Mouse (Mus musculus) left cerebral cortex, postnatal 4 days (tissue): ENCODE results near the gene Cysrt1. TPM values are rescaled to one million over a fixed set of nuclear protein-coding genes. Genes with fewer than 3 reads are reported as not detected.
A peak's percentile ranks its signal among the peaks of the same experiment; 100 is the strongest.

ENCODE experiments used
- DNase-seq: peaks from one replicate; pipeline ENCODE4 v3.0.0-alpha.2; 2022
- intact Hi-C: fragments of 180-260 bp; cut with DNase I; formaldehyde crosslinking; loops from one replicate; pipeline ENCODE4 v1.15.1; 2025
- total RNA-seq, 2 experiments: library from RNA; stranded (reverse); gene quantifications; 2 replicates each; pipeline ENCODE4 v1.2.3; 2021

The Cysrt1 gene
- total RNA-seq: not detected

GRCm38 (mm10) chr2:25242101-25242506 is at the start of gene Cysrt1, which contains the start of gene Rnf208:
Gene Cysrt1 (minus strand): TSS chr2:25242452.
Gene Rnf208 (plus strand): TSS chr2:25242255.
- intact Hi-C loops: no loop called here
- DNase-seq: no peak

GRCm38 (mm10) chr2:25291184-25292053 is 49.2 kb upstream of the Cysrt1 start:
- intact Hi-C loops: no loop called here
- no peak for DNase-seq

GRCm38 (mm10) chr2:25290816-25291130 is 48.5 kb upstream of the Cysrt1 start:
- intact Hi-C loops: no loop called here
- peak; percentile 59 for DNase-seq

DNA sequence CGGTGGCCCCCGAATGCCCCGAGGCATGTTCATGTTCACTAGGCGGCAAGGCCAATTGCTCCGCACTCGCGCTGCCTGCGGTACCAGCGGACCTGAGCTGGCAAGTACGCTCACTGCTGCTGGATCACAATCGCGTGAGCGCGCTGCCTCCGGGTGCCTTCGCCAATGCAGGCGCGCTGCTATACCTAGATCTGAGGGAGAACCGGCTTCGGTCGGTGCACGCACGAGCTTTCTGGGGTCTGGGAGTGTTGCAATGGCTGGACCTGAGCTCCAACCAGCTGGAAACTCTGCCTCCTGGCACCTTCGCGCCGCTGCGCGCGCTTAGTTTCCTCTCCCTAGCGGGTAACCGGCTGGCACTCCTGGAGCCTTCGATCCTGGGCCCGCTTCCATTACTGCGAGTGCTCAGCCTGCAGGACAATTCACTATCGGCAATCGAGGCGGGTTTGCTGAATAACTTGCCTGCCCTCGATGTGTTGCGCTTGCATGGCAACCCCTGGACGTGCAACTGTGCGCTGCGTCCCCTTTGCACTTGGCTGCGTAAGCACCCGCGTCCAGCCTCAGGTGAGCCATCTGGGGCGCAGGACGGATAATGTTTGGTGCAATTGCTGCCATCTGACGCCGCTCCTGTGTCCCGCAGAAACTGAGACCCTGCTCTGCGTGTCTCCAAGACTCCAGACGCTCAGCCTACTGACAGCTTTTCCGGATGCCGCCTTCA is 48.0 kb upstream of the Cysrt1 start:
- DNase-seq: peak; percentile 55
- intact Hi-C loops: no loop called here

DNA sequence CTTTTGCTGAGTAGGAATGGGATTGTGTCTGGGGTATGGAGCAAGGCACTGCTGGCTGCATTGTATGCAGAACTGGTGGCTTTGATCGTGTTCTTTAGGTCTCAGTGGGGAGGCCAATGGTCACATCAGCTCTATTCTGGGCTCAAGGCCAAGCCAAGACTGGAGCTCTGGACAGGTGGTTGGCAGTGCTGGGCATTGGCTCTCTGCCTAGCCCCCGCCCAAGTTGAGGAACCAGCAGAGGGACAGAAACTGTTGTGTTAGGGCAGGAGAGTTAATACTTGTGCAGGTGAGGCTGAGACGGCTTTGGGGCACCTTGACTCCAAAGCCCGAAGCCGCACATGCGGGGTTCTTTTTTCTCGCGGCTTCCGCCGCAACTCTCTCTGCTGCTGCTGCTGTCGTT is 47.4 kb upstream of the Cysrt1 start, which contains the start of gene Lrrc26:
TSS of gene Lrrc26 (plus strand) at position 265 of the 400 bp plus-strand sequence.
- peak; percentile 84 for DNase-seq
- intact Hi-C loops: no loop called here

DNA sequence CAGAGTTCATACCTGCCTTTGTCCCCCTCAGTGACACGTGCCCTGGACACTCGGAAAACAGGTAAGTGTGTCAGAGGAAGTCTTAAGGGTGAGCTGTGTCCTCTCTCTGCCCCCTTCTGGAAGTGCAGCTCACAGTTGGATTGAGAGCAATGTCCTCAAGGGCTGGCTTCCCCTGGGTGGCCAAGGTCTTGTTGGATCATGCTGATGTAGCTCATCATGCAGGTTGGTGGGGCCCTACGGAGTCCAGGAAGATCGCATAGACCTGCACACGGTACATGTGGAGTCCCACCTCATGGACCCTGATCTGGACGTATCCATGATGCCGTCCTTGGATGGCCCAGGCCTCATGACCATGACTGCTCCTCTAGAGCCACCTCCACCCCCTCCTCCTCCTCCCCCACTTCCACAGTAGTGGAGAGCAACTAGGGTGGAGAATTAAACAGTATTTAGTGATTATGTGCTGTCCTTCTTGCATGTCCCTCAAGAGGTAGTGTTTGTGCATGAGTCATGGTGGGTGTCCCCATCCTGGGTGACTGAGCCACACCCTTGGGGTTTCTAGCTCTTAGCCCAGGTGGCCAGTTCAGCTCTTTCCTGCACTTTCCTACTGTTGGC is 46.6 kb upstream of the Cysrt1 start:
- DNase-seq: no peak
- intact Hi-C loops: no loop called here

- intact Hi-C loops: no loop called here
- DNase-seq: no peak
Observed at GRCm38 (mm10) chr2:25287927-25288649, 45.8 kb upstream of the Cysrt1 start, which contains the start of gene Tmem210. Gene Tmem210 (plus strand): TSS chr2:25288145.

GRCm38 (mm10) chr2:25286837-25287636 is 44.8 kb upstream of the Cysrt1 start:
- intact Hi-C loops: no loop called here
- no peak for DNase-seq

DNA sequence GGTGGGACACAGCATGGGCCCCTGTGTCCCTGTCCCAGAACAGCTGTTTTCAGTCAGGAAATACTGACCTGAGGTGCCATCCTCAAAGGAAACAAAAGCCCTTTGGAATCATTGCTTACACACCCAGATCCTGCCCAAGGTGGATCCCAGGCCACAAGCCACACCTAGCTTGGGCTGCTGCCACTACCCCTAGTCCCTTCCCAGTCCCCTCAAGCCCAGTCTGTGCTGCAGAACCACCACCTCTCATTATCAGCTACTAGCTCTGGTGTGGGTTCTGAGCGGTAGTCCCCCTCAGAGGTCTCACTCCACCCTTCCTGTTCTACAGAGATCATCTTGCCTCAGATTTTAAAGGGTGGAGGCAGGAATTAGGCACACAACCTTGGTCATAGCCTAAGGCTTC is 44.1 kb upstream of the Cysrt1 start:
- no peak for DNase-seq

DNA sequence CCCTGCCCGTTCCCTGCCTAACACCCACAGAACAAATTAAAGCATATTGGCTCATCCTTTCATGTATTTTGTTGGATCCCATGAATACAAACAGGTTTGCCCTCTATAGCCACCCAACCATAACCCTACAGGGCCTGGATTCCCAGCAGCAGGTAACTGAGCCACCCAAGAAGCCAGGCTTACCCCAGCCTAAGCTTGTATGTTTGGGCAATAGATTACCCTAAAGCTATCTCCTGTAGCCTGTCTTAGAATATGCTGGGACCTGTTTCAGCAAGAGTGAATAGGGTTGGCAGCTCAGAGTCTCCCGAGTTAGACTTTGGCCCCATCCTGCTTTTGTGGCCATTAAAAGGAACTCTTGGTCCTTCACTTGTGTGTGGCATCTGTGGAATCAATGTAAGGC is 43.3 kb upstream of the Cysrt1 start:
- intact Hi-C loops: no loop called here
- DNase-seq: no peak

More for the DNA sequence above, 44.1 kb upstream of the Cysrt1 start:
- intact Hi-C loops: no loop called here

GRCm38 (mm10) chr2:25278928-25279882 is 37.0 kb upstream of the Cysrt1 start:
- intact Hi-C loops: no loop called here
- DNase-seq: peak; percentile 92

- intact Hi-C loops: no loop called here
Observed at GRCm38 (mm10) chr2:25273010-25273409, 30.8 kb upstream of the Cysrt1 start.

GRCm38 (mm10) chr2:25272515-25272914 is 30.3 kb upstream of the Cysrt1 start:
- intact Hi-C loops: no loop called here
- DNase-seq: no peak

More at GRCm38 (mm10) chr2:25273010-25273409, 30.8 kb upstream of the Cysrt1 start:
- no peak for DNase-seq

- intact Hi-C loops: no loop called here
- peak; percentile 98 for DNase-seq
Observed at GRCm38 (mm10) chr2:25271827-25272511, 29.7 kb upstream of the Cysrt1 start, which contains the start of the genes Ssna1 and Anapc2. Gene Ssna1 (minus strand): TSS chr2:25272438. Gene Anapc2 (plus strand): TSS chr2:25272478.

- intact Hi-C loops: no loop called here
- no peak for DNase-seq
Observed at GRCm38 (mm10) chr2:25267746-25268309, 25.6 kb upstream of the Cysrt1 start.

DNA sequence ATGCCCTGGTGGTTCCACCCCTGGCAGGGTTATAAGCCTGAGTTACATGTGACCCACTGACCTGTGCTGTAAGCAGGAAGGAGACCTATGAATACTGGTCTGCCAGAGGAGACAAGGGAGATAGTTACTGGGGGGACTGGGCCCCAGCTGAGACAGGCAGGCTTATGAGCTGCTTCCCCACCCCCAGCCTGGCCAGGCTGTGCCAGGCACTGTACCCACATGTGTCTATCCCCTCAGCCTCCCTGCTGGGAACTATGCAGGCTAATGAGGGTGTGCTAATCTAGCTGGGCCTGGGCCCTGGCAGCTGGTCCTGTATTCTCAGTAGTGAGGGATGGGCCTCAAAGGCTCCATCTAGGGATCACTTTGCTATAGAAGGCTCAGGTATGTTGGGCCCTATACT is 25.0 kb upstream of the Cysrt1 start:
- DNase-seq: peak; percentile 80
- intact Hi-C loops: no loop called here

DNA sequence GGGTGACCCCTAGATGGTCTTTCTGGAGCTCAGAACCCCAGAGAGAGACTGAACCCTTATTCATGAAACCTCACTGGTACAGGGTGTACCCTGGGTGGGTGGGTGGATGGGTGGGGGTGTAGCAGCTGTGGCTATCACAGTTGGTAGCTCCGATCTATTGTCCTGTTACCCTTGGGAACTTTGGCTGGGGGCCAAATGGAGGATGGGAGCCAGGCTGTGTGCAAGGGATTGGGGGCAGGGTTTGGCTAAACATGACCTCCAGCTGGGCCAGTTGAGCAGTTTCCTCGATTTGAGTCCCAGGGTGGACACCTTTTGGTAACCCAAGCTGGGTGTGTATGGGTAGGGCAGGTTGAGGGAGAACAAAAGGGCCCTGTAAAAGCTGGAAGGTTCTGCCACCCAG is 24.5 kb upstream of the Cysrt1 start:
- intact Hi-C loops: no loop called here
- peak; percentile 87 for DNase-seq
